Mouse (Mus musculus) lung, postnatal 0 days (tissue): Measurements from ENCODE around the gene Oprd1. TPM values are rescaled to one million over a fixed set of nuclear protein-coding genes. Genes with fewer than 3 reads are reported as not detected.

Source experiments
- ATAC-seq: fragments of 200-750 bp; cut with Nextera tagmentation; 2 replicates; pipeline ENCODE4 v1.8.0; 2017; ENCODE audit warnings: moderate library complexity
- DNase-seq: peaks from one replicate; pipeline ENCODE4 v3.0.0-alpha.2; 2016; ENCODE audit warnings: low spot score
- H3K27ac ChIP-seq: fragments of 300-500 bp; sonication (generic); 2 replicates; pipeline ENCODE4 v1.5.1; 2014; ENCODE audit warnings: antibody characterized with exemption, mild to moderate bottlenecking, low read length, mixed read lengths
- H3K27me3 ChIP-seq: fragments of 300-500 bp; sonication (generic); replicated peaks from 2 replicates; pipeline ENCODE4 v1.6.1; 2014; ENCODE audit warnings: low read length, mixed read lengths; ENCODE audit not compliant: insufficient read depth
- H3K36me3 ChIP-seq: fragments of 300-500 bp; sonication (generic); 2 replicates; pipeline ENCODE4 v1.6.1; 2014; ENCODE audit warnings: low read length, mixed read lengths; ENCODE audit not compliant: insufficient read depth
- H3K4me1 ChIP-seq: fragments of 300-500 bp; sonication (generic); 2 replicates; pipeline ENCODE4 v1.6.1; 2014; ENCODE audit warnings: antibody characterized with exemption, low read depth, low read length, mixed read lengths; ENCODE audit not compliant: insufficient read depth
- H3K4me2 ChIP-seq: fragments of 300-500 bp; sonication (generic); replicated peaks from 2 replicates; pipeline ENCODE4 v1.6.1; 2014; ENCODE audit warnings: low read depth, mild to moderate bottlenecking, low read length, moderate library complexity, mixed read lengths
- H3K4me3 ChIP-seq: fragments of 300-500 bp; sonication (generic); 2 replicates; pipeline ENCODE4 v1.5.1; 2014; ENCODE audit warnings: low read depth, low read length
- H3K9ac ChIP-seq: fragments of 300-500 bp; sonication (generic); replicated peaks from 2 replicates; pipeline ENCODE4 v1.6.1; 2014; ENCODE audit warnings: low read depth, mild to moderate bottlenecking
- H3K9me3 ChIP-seq: fragments of 300-500 bp; sonication (generic); 2 replicates; pipeline ENCODE4 v1.6.1; 2016; ENCODE audit warnings: low read length, mixed read lengths
- CTCF ChIP-seq: IDR thresholded peaks from 2 replicates; pipeline ENCODE4 v1.5.1; 2016; ENCODE audit warnings: antibody characterized with exemption, mild to moderate bottlenecking
- EP300 ChIP-seq: IDR thresholded peaks from 2 replicates; pipeline ENCODE4 v1.6.1; 2016; ENCODE audit warnings: antibody characterized with exemption, mild to moderate bottlenecking, control low read depth
- WGBS: fragments of 180-500 bp; shearing (Covaris S2); extraction: QIAGEN DNeasy Blood & Tissue Kit; methylation state at CpG from one replicate; pipeline ENCODE4 v1.1.7; 2014; 5-methylcytosine and 5-hydroxymethylcytosine counted together
- polyA plus RNA-seq: library from polyadenylated mRNA; unstranded; fragments of >200 nt; fragmentation: Nextera tagmentation; extraction: Ambion mirVana; gene quantifications from 2 replicates; pipeline ENCODE4 v1.2.1, GENCODE M21; 2015

Gene Oprd1
- polyA plus RNA-seq, 1 experiment from 2014 or later = not detected

DNA sequence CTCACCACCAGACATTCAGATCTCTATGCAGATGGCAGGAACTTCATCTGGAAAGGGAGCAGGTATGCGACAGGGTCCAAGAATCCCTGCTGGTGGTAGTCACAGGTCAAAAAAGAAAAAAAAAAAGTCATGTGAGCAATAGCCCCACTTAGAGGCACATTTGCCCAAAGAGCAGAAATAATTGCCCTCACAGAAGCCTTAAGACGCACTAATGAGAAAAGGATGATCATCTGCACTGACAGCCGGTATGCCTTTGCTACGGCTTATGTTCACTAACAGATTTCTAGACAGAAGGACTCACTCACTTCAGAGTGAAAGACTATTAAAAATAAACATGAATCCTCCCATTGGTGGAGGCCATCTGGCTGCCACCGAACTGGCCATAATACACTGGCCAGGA lies 44.7 kb downstream of the Oprd1 start:
- Histone ChIP-seq H3K27ac (no peak overlapping the region), H3K27me3 (no peaks in the 10 kb centered on the region)

DNA sequence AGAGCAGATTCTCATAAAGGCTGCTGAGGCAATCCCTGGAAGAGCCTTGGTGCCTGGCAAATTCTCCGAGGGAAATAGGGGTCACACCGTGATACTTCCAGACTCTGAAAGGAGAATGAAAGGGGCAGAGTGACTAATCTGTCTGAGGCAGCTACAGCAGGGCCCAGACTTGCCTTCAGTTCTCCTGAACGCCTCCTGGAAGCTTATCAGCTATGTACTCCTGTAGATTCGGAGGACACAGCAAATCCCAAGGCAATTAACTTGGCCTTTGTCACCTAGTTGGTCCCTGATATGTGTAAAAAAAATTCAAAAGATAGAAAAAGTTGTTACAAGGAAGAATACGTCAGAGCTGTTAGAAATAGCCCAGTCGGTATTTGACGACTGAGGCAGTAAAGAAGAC lies 49.2 kb downstream of the Oprd1 start:
- H3K4me2 ChIP-seq = no peak overlapping the region
- H3K4me1 ChIP-seq = no peaks in the 10 kb centered on the region
- TF ChIP-seq CTCF (no peak), EP300 (no peak)
- no peak overlapping the region for H3K27ac ChIP-seq
- no peak for DNase-seq
- H3K4me3 ChIP-seq = no peak overlapping the region
- 68% methylated on average over 7 of the region's 7 CpGs for WGBS
- no peak for ATAC-seq
- no peak overlapping the region for H3K9ac ChIP-seq
- no peaks in the 10 kb centered on the region for H3K36me3 ChIP-seq
- H3K9me3 ChIP-seq = no peaks in the 10 kb centered on the region
- H3K27me3 ChIP-seq = no peaks in the 10 kb centered on the region

More for the DNA sequence above, 44.7 kb downstream of the Oprd1 start:
- Histone ChIP-seq H3K4me3 (no peak overlapping the region), H3K36me3 (no peaks in the 10 kb centered on the region), H3K4me2 (no peak overlapping the region), H3K9ac (no peak overlapping the region), H3K4me1 (no peaks in the 10 kb centered on the region), H3K9me3 (no peaks in the 10 kb centered on the region)
- TF ChIP-seq CTCF = no peak
- no peak for TF ChIP-seq EP300
- 55% methylated on average over 5 of the region's 5 CpGs for WGBS
- ATAC-seq (no peak), DNase-seq (no peak)

GRCm38 (mm10) chr4:132093928-132094327 lies 50.4 kb downstream of the Oprd1 start:
- H3K36me3 ChIP-seq = no peaks in the 10 kb centered on the region
- TF ChIP-seq CTCF (no peak), EP300 (no peak)
- H3K9ac ChIP-seq = no peak overlapping the region
- H3K9me3 ChIP-seq = no peaks in the 10 kb centered on the region
- no peaks in the 10 kb centered on the region for H3K4me1 ChIP-seq
- no peaks in the 10 kb centered on the region for H3K27me3 ChIP-seq
- no peak for ATAC-seq
- H3K27ac ChIP-seq = no peak overlapping the region
- H3K4me2 ChIP-seq = no peak overlapping the region
- H3K4me3 ChIP-seq = no peak overlapping the region
- DNase-seq = no peak
- 74% methylated on average over 5 of the region's 5 CpGs for WGBS

DNA sequence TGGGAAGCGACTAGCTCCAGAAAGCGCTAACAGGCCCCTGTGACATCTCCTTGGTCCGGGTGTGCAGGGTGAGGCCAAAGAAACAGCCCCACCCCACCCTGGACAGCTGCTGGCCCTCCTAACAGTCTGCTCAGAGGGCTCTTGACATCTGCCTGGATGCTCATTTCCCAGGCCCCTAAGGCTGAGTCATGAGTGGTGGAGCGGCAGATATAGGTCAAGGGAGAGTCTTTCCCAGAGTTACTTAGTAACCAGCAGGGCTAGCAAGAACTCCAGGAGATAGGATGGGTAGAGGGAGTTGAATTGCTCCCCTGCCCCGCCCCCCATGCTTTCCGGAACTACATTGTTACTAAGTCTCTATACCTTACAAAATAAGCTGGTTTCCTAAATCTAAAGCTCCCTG lies 51.1 kb downstream of the Oprd1 start:
- no peaks in the 10 kb centered on the region for H3K9me3 ChIP-seq
- no peak for DNase-seq
- 68% methylated on average over 6 of the region's 6 CpGs for WGBS
- no peak overlapping the region for H3K9ac ChIP-seq
- ATAC-seq = no peak
- TF ChIP-seq EP300 (no peak), CTCF (no peak)
- H3K27ac ChIP-seq = no peak overlapping the region
- no peaks in the 10 kb centered on the region for H3K36me3 ChIP-seq
- H3K27me3 ChIP-seq = no peaks in the 10 kb centered on the region
- H3K4me3 ChIP-seq = no peak overlapping the region
- no peaks in the 10 kb centered on the region for H3K4me1 ChIP-seq
- no peak overlapping the region for H3K4me2 ChIP-seq

- peak; percentile 73 for ATAC-seq
- Histone ChIP-seq H3K4me2 (no peak overlapping the region), H3K9ac (no peak overlapping the region), H3K4me1 (no peaks in the 10 kb centered on the region), H3K4me3 (no peak overlapping the region), H3K27ac (no peak overlapping the region), H3K27me3 (no peaks in the 10 kb centered on the region), H3K9me3 (no peaks in the 10 kb centered on the region), H3K36me3 (no peaks in the 10 kb centered on the region)
- peak; percentile 88 for DNase-seq
- TF ChIP-seq CTCF = peak; percentile 95
- TF ChIP-seq EP300 = peak; percentile 15; the same call in 1 of the 2 replicates
- 15% methylated on average over 7 of the region's 7 CpGs for WGBS
Observed at GRCm38 (mm10) chr4:132088921-132089320, 55.4 kb downstream of the Oprd1 start.

DNA sequence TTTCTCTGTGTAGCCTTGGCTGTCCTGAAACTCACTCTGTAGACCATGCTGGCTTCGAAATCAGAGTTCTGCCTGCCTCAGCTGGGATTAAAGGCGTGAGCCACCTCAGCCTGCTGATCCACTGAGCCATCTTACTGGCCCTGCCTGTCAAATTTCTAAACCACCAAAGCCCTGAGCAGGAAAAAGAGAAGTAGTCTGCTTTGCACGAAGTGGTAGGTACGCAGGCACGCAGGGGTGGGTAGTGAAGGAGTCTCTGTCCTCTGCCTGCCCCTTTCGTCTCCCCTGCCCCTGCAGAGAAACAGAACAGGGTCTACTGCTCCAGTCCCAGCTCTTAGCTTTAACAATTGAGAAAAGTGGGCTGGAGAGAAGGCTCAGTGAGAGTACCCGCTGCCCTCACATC lies 59.2 kb downstream of the Oprd1 start:
- Histone ChIP-seq H3K4me3 (no peak overlapping the region), H3K4me1 (no peaks in the 10 kb centered on the region), H3K36me3 (no peaks in the 10 kb centered on the region), H3K27me3 (no peaks in the 10 kb centered on the region), H3K27ac (no peak overlapping the region), H3K4me2 (no peak overlapping the region), H3K9ac (no peak overlapping the region), H3K9me3 (no peaks in the 10 kb centered on the region)
- DNase-seq = no peak
- no peak for TF ChIP-seq CTCF
- no peak for TF ChIP-seq EP300
- 76% methylated on average over 7 of the region's 7 CpGs for WGBS
- no peak for ATAC-seq

DNA sequence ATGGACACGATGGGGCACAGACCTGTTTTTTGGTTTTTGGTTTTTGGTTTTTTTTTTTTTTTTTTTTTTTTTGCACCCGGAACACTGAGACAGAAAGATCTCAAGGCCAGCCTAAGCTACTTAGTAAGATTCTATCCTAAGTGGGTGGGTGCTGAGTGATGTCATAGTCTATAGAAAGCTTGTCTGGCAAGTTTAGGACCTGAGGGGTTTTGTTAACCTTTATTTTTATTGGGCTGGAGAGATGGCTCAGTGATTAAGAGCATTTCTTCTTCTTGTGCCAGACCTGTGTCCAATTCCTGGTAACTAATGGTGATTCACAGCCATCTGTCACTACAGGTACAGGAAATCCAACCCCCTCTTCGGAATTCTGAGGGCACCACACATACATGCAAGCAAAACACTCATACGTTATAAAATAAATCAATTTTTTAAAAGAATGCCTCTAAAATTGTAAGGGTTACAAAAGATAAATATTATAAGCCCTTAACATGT lies 63.7 kb downstream of the Oprd1 start:
- H3K4me3 ChIP-seq = no peak overlapping the region
- TF ChIP-seq EP300 (no peak), CTCF (no peak)
- no peaks in the 10 kb centered on the region for H3K36me3 ChIP-seq
- H3K4me1 ChIP-seq = peaks cover 6% of the 10 kb centered on the region; the same call in 1 of the 2 replicates
- no peak overlapping the region for H3K9ac ChIP-seq
- no peak overlapping the region for H3K27ac ChIP-seq
- ATAC-seq (no peak), DNase-seq (no peak)
- 64% methylated on average over 4 of the region's 4 CpGs for WGBS
- no peak overlapping the region for H3K4me2 ChIP-seq
- no peaks in the 10 kb centered on the region for H3K9me3 ChIP-seq
- H3K27me3 ChIP-seq = no peaks in the 10 kb centered on the region
